Mouse (Mus musculus) heart, postnatal 0 days (tissue): ENCODE measurements at regions not wholly inside any gene's neighbourhood (a gene's known extent, or its start where the extent isn't known, plus 50 kb on each side); places are given as distances from the start of the nearest gene placed in this dataset.

Source experiments
- CTCF ChIP-seq: IDR thresholded peaks from 2 replicates; pipeline ENCODE4 v1.5.1; 2016; ENCODE audit warnings: antibody characterized with exemption, control low read depth, low read depth
- EP300 ChIP-seq: IDR thresholded peaks from 2 replicates; pipeline ENCODE4 v1.6.1; 2016; ENCODE audit warnings: antibody characterized with exemption, low read depth

DNA sequence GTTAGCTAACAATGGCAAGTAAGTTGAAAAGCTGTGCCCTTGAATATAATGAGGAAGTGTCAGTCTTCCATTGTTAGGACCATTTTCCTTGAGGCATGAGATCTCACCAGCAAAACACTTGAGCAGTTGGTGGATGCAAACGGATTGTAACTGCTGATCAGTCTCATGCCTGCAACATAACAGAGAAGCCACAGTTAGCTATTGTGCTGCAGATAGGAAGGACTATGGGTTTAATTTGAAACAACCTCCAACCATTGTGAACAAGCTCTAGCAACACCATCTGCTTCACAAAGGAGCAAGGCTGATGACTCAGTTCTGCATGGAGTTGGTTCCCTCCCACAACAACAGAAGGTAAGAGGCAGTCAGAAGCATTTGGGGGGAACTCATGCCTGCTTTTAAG is 989.1 kb upstream of the Celf2 start:
- TF ChIP-seq CTCF (no peak), EP300 (no peak)
